Mouse (Mus musculus): ENCODE data around the gene Capn12. TPM values are rescaled to one million over a fixed set of nuclear protein-coding genes. Genes with fewer than 3 reads are reported as not detected.
"Not testable (repeated sequence)": the region's sequence is repeated elsewhere in the genome, so short reads cannot be mapped to it uniquely, and the experiment has no call there.

The Capn12 gene
- polyA plus RNA-seq, 1 experiment: 0.11 TPM

DNA sequence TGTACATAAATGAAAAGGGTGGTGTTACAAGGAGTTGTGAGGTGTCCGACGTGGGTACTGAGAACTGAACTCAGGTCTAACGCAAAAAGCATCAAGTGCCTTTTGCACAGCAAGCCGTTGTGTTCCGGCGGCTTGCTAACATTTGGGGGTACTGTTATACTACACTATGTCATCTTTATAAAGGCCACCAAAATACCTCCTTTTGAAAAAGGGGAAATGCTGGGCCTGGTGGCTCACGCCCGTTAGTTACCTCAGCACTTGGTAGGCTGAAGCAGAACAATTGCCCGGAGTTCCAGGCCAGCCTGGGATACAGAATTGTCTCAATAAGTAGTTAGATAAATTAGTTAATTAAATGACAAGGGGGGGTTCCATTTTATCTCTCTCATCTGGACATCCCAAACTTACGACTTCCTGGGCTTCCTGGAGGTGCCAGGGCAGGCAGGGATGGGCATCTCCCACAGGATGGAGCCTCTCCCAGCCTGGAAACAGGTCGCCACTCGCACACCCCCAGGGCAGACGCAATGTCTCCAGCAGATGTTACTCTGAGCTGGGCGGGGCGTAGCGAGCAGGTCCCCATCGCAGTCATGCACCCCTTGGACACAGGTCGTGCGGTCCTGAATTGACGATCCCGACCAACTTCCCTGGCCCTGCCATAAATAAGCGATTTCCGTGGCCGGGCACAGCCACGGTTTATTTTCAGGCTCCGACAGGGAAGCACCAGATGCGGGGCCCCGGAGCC is 14.3 kb upstream of the Capn12 start:
- DNase-seq: no peak
- WGBS: 86% methylated on average over 28 of the region's 28 CpGs
- no peaks in the 10 kb centered on the region for H3K27me3 ChIP-seq (replicated peaks; ENCODE audit: control insufficient read depth, insufficient read depth, low read length)
- H3K36me3 ChIP-seq (ENCODE audit: control insufficient read depth, insufficient read depth, low read length): no peaks in the 10 kb centered on the region
- peak overlapping the region; percentile 2; the same call in 1 of the 2 replicates for H3K27ac ChIP-seq (ENCODE audit: insufficient read depth, low read depth, low read length)
- H3K4me3 ChIP-seq (ENCODE audit: insufficient read depth, low read depth, low read length): no peak overlapping the region
- no peak for TF ChIP-seq CTCF (conservative IDR thresholded peaks at IDR 0.05; ENCODE audit: insufficient read depth, insufficient read length, low read depth, low read length)
- no peak for TF ChIP-seq POLR2A (IDR thresholded peaks at IDR 0.05; ENCODE audit: low read depth, low read length)
- no peaks in the 10 kb centered on the region for H3K4me1 ChIP-seq (ENCODE audit: control insufficient read depth, insufficient read depth, low read length)

DNA sequence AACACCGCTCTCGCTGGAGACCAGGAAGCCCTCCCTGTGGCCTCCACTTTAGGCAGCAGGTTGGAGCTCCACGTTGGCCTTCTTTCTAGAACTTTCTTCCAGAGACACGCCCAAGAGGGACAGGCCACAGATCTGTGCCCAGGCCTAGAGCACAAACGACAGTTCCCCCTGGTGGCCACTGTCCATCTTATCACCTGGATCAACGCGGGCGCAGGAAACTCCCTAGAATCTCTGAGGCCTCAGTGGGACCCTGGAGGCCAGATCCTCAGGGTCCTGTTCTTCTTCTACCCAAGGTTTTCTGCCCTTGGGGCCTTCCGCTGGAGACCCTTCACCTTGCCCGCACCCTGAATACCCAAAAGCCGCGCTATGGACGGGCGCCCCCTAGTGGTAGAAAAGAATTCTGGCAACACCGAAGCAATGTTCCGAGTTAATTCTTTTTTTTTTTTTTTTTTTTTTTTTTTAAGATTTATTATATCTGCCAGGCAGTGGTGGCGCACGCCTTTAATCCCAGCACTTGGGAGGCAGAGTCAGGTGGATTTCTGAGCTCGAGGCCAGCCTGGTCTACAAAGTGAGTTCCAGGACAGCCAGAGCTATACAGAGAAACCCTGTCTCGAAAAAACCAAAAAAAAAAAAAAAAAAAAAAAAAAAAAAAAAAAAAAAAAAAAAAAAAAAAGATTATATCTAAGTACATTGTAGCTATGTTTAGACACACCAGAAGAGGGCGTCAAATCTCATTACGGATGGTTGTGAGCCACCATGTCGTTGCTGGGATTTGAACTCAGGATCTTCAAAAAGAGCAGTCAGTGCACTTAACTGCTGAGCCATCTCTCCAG is 13.5 kb upstream of the Capn12 start:
- H3K27me3 ChIP-seq (replicated peaks; ENCODE audit: control insufficient read depth, insufficient read depth, low read length); H3K4me1 ChIP-seq (ENCODE audit: control insufficient read depth, insufficient read depth, low read length); H3K36me3 ChIP-seq (ENCODE audit: control insufficient read depth, insufficient read depth, low read length): not testable (repeated sequence)
- peak; percentile 48 for TF ChIP-seq CTCF (conservative IDR thresholded peaks at IDR 0.05; ENCODE audit: insufficient read depth, insufficient read length, low read depth, low read length)
- Histone ChIP-seq H3K27ac (ENCODE audit: insufficient read depth, low read depth, low read length) (peak overlapping the region; percentile 2; the same call in 1 of the 2 replicates), H3K4me3 (ENCODE audit: insufficient read depth, low read depth, low read length) (peak overlapping the region; percentile 34)
- 18% methylated on average over 23 of the region's 23 CpGs for WGBS
- peak; percentile 84 for DNase-seq

DNA sequence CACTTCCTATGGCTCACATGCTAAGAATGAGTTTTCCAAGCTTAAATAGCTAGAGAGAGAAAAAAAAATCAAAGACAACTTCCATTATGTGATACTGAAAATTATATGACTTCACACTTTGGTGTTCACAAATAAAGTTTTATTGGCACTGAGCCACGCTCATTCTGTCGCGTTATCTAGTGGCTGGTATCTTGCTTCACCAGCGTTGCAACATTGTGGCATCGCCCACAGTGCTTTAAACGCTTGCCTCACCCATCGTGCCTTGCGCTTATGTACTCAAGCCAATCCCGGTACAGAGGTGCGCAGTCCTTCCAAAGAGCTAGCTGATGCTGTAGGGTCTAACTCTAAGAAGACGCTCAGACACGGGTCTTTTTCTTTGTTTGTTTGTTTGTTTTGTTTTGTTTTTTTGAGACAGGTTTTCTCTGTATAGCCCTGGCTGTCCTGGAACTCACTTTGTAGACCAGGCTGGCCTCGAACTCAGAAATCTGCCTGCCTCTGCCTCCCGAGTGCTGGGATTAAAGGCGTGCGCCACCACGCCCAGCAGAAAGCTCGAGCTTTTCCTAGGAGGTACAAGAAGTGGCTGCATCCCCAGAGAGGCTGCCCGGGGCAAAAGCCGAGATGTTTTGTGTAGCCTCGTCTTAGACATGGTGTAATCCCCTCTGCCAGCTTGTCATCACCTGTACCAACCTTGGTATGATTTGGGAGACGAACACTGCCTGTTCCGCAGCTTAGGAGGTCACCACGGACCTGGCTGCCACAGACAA is 10.1 kb upstream of the Capn12 start:
- Histone ChIP-seq H3K27ac (ENCODE audit: insufficient read depth, low read depth, low read length) (no peak overlapping the region), H3K4me3 (ENCODE audit: insufficient read depth, low read depth, low read length) (no peak overlapping the region), H3K27me3 (replicated peaks; ENCODE audit: control insufficient read depth, insufficient read depth, low read length) (no peaks in the 10 kb centered on the region), H3K36me3 (ENCODE audit: control insufficient read depth, insufficient read depth, low read length) (no peaks in the 10 kb centered on the region), H3K4me1 (ENCODE audit: control insufficient read depth, insufficient read depth, low read length) (no peaks in the 10 kb centered on the region)
- TF ChIP-seq CTCF (conservative IDR thresholded peaks at IDR 0.05; ENCODE audit: insufficient read depth, insufficient read length, low read depth, low read length): no peak
- no peak for TF ChIP-seq POLR2A (IDR thresholded peaks at IDR 0.05; ENCODE audit: low read depth, low read length)
- no peak for DNase-seq
- 89% methylated on average over 24 of the region's 24 CpGs for WGBS

DNA sequence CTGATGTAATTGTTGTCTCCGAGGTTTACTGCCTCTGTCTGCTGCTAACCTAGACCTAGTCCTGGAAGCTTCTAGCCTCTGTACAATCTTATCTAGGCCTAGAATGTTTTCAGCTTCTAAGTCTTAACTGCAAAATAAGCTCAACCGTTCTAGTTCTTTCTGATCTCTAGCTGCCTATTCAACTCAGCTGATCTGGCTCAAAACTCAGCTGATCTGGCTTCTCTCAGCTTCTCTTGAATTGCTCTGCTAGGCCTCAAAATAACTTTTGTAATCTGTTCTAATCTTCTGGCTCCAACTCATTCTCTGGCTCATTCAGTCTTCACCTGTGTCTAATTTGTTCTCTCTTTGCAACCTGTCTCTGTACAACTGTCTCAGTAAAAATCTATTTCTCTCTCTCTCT is 6.7 kb upstream of the Capn12 start:
- no peaks in the 10 kb centered on the region for H3K4me1 ChIP-seq (ENCODE audit: control insufficient read depth, insufficient read depth, low read length)
- no peak for DNase-seq
- no peak for TF ChIP-seq CTCF (conservative IDR thresholded peaks at IDR 0.05; ENCODE audit: insufficient read depth, insufficient read length, low read depth, low read length)
- no peak for TF ChIP-seq POLR2A (IDR thresholded peaks at IDR 0.05; ENCODE audit: low read depth, low read length)
- H3K27ac ChIP-seq (ENCODE audit: insufficient read depth, low read depth, low read length): no peak overlapping the region
- no peaks in the 10 kb centered on the region for H3K36me3 ChIP-seq (ENCODE audit: control insufficient read depth, insufficient read depth, low read length)
- no peaks in the 10 kb centered on the region for H3K27me3 ChIP-seq (replicated peaks; ENCODE audit: control insufficient read depth, insufficient read depth, low read length)
- 85% methylated on average over 2 of the region's 2 CpGs for WGBS
- no peak overlapping the region for H3K4me3 ChIP-seq (ENCODE audit: insufficient read depth, low read depth, low read length)

DNA sequence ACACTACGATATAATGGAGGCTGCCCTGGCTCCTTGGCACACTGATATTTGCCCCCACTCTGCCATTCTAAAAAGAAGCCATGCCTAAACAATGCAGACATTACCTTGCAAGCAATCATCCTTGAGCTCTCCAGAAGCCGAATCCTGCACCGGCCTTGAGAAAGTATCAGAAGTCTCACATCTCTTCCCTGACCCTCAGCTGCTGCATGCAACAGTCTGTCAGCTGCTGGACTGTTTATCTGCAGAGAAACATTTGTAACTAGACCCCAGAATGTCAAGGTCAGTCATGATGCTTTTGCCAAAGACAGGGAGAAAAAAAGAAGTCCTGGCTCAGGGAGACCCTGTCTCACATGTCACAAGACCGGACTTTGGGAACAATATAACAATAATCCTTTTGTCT is 5.1 kb upstream of the Capn12 start:
- TF ChIP-seq CTCF (conservative IDR thresholded peaks at IDR 0.05; ENCODE audit: insufficient read depth, insufficient read length, low read depth, low read length) (no peak), POLR2A (IDR thresholded peaks at IDR 0.05; ENCODE audit: low read depth, low read length) (no peak)

DNA sequence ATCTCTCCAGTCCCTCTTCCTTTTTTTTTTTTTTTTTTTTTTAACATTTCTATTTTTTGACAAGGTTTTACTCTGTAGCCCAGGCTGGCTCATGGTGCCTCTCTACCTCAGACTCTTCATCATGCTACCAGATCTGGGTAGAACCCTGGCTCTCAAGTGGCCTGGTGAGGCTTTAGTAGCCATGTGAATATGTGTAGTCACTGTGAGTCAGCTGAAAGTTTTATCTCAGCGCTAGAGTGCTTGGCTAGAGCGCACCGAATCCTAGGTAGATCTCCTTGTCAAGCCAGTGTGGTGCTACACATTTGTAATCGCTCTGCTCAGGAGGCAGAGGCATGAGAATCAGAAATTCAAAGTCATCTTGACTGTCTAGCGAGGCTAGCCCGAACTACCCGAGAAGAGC is 4.1 kb upstream of the Capn12 start:
- Histone ChIP-seq H3K27ac (ENCODE audit: insufficient read depth, low read depth, low read length) (no peak overlapping the region), H3K36me3 (ENCODE audit: control insufficient read depth, insufficient read depth, low read length) (no peaks in the 10 kb centered on the region), H3K27me3 (replicated peaks; ENCODE audit: control insufficient read depth, insufficient read depth, low read length) (no peaks in the 10 kb centered on the region), H3K4me1 (ENCODE audit: control insufficient read depth, insufficient read depth, low read length) (no peaks in the 10 kb centered on the region), H3K4me3 (ENCODE audit: insufficient read depth, low read depth, low read length) (no peak overlapping the region)
- no peak for TF ChIP-seq POLR2A (IDR thresholded peaks at IDR 0.05; ENCODE audit: low read depth, low read length)
- DNase-seq: no peak
- 88% methylated on average over 7 of the region's 7 CpGs for WGBS

More for the DNA sequence above, 5.1 kb upstream of the Capn12 start:
- 67% methylated on average over 4 of the region's 4 CpGs for WGBS
- Histone ChIP-seq H3K4me1 (ENCODE audit: control insufficient read depth, insufficient read depth, low read length) (no peaks in the 10 kb centered on the region), H3K36me3 (ENCODE audit: control insufficient read depth, insufficient read depth, low read length) (no peaks in the 10 kb centered on the region), H3K27ac (ENCODE audit: insufficient read depth, low read depth, low read length) (no peak overlapping the region), H3K4me3 (ENCODE audit: insufficient read depth, low read depth, low read length) (no peak overlapping the region), H3K27me3 (replicated peaks; ENCODE audit: control insufficient read depth, insufficient read depth, low read length) (no peaks in the 10 kb centered on the region)
- no peak for DNase-seq

DNA sequence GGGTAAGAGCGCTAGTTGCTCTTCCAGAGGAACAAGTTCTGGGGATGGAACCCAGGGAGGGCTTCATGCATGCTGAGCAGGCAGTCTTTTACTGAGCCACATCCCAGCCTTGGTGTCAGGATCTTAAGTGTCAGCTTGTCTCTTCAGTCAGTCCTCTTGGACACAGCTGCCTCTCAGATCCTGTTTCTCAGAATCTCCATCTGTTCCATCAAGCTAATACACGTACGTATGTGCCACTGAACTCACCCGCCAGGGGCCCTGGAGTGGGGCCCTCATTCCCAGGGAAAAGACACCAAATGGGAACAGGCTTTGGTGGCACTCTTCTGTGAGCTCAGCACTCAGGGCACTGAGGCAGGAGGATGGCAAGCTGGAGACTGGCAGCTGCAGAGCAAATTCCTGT is 3.4 kb upstream of the Capn12 start:
- TF ChIP-seq POLR2A (IDR thresholded peaks at IDR 0.05; ENCODE audit: low read depth, low read length): no peak
- TF ChIP-seq CTCF (conservative IDR thresholded peaks at IDR 0.05; ENCODE audit: insufficient read depth, insufficient read length, low read depth, low read length): no peak
- H3K36me3 ChIP-seq (ENCODE audit: control insufficient read depth, insufficient read depth, low read length): no peaks in the 10 kb centered on the region
- WGBS: 88% methylated on average over 4 of the region's 4 CpGs
- no peaks in the 10 kb centered on the region for H3K27me3 ChIP-seq (replicated peaks; ENCODE audit: control insufficient read depth, insufficient read depth, low read length)
- no peak for DNase-seq
- no peak overlapping the region for H3K4me3 ChIP-seq (ENCODE audit: insufficient read depth, low read depth, low read length)
- no peaks in the 10 kb centered on the region for H3K4me1 ChIP-seq (ENCODE audit: control insufficient read depth, insufficient read depth, low read length)
- no peak overlapping the region for H3K27ac ChIP-seq (ENCODE audit: insufficient read depth, low read depth, low read length)
